Mouse (Mus musculus): Measurements from ENCODE around the gene Hebp1.

DNA sequence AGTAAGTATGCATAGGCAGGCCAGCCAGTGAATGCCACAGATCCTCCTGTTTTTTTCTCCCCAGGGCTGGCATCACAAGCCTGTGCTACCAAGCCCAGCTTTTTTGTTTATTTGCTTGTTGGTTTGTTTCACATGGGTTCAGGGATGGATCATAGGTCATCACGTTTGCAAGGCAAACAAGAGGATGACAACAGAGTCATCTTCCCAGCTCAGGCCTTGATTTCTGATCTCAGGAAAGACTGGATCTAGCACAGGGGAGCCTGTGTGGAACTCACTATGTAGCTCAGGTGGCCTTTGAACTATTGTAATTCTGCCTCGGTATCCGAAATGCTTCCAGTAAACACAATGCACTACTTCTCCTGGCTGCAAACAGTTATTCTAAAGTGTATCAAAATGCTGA is 35.5 kb downstream of the Hebp1 start:
- TF ChIP-seq CTCF (IDR thresholded peaks at IDR 0.05; ENCODE audit: insufficient read depth, low read depth, low read length) (no peak), POLR2A (IDR thresholded peaks at IDR 0.05; ENCODE audit: insufficient read depth, low read depth, low read length) (no peak)
